Mouse (Mus musculus) embryonic facial prominence, embryonic 11.5 days (tissue): ENCODE results near the gene Magi3. TPM values are rescaled to one million over a fixed set of nuclear protein-coding genes. Genes with fewer than 3 reads are reported as not detected.

ENCODE experiments used
- ATAC-seq: fragments of 200-750 bp; cut with Nextera tagmentation; replicated peaks from 2 replicates; pipeline ENCODE4 v1.8.0; 2017; ENCODE audit warnings: low read depth; ENCODE audit not compliant: insufficient number of reproducible peaks, low FRiP score, low TSS enrichment
- DNase-seq: peaks from one replicate; pipeline ENCODE4 v3.0.0-alpha.2; 2015; ENCODE audit warnings: low spot score
- H3K27ac ChIP-seq: fragments of 300-500 bp; sonication (generic); replicated peaks from 2 replicates; pipeline ENCODE4 v1.5.1; 2014; ENCODE audit warnings: mild to moderate bottlenecking, low read depth, low read length, control low read depth
- H3K27me3 ChIP-seq: fragments of 300-500 bp; sonication (generic); 2 replicates; pipeline ENCODE4 v1.6.1; 2014; ENCODE audit warnings: mild to moderate bottlenecking, low read length, moderate library complexity, mixed read lengths; ENCODE audit not compliant: control insufficient read depth, insufficient read depth
- H3K36me3 ChIP-seq: fragments of 300-500 bp; sonication (generic); replicated peaks from 2 replicates; pipeline ENCODE4 v1.6.1; 2014; ENCODE audit warnings: low read depth, mild to moderate bottlenecking, low read length, moderate library complexity, mixed read lengths; ENCODE audit not compliant: control insufficient read depth, insufficient read depth
- H3K4me1 ChIP-seq: fragments of 300-500 bp; sonication (generic); 2 replicates; pipeline ENCODE4 v1.6.1; 2014; ENCODE audit warnings: low read length, mixed read lengths; ENCODE audit not compliant: control insufficient read depth, insufficient read depth
- H3K4me2 ChIP-seq: fragments of 300-500 bp; sonication (generic); 2 replicates; pipeline ENCODE4 v1.6.1; 2014; ENCODE audit warnings: low read depth, mild to moderate bottlenecking, control low read depth, low read length, moderate library complexity
- H3K4me3 ChIP-seq: fragments of 300-500 bp; sonication (generic); 2 replicates; pipeline ENCODE4 v1.5.1; 2014; ENCODE audit warnings: low read depth, low read length, control low read depth
- H3K9ac ChIP-seq: fragments of 300-500 bp; sonication (generic); replicated peaks from 2 replicates; pipeline ENCODE4 v1.6.1; 2014; ENCODE audit warnings: mild to moderate bottlenecking, control low read depth, low read length
- H3K9me3 ChIP-seq: fragments of 300-500 bp; sonication (generic); replicated peaks from 2 replicates; pipeline ENCODE4 v1.6.1; 2016; ENCODE audit warnings: mild to moderate bottlenecking, low read length, inconsistent platforms, mixed read lengths; ENCODE audit not compliant: control insufficient read depth
- WGBS: fragments of 180-500 bp; shearing (Covaris S2); extraction: QIAGEN DNeasy Blood & Tissue Kit; methylation state at CpG from one replicate; pipeline ENCODE4 v1.1.7; 2014; 5-methylcytosine and 5-hydroxymethylcytosine counted together
- polyA plus RNA-seq: library from polyadenylated mRNA; unstranded; fragments of >200 nt; fragmentation: Nextera tagmentation; extraction: Ambion mirVana; gene quantifications from 2 replicates; pipeline ENCODE4 v1.2.1, GENCODE M21; 2014

Gene Magi3
- polyA plus RNA-seq, 1 experiment from 2014 or later = 4.3 TPM

DNA sequence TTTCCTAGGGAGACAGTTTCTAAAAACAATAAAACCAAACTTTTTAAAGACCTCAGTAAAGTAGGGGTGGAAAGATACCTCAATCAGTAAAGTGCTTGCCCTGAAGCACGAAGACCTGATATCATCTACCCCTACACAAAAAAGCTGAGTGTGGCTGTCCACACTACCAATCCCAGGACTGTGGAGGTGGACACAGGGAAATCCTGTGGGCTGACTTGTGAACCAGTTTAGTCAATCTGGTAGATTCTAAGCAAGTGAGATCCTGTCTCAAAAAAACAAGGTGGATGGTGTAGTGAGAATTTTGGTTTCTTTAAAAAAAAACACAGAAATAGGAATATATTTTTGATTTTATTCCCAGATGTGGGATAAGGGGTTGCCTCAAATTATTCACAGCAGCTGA is 96.3 kb downstream of the Magi3 start:
- no peak overlapping the region for H3K4me3 ChIP-seq
- H3K27me3 ChIP-seq = no peaks in the 10 kb centered on the region
- H3K36me3 ChIP-seq = no peaks in the 10 kb centered on the region
- DNase-seq = no peak
- ATAC-seq = no peak
- no peaks in the 10 kb centered on the region for H3K4me1 ChIP-seq
- H3K27ac ChIP-seq = no peak overlapping the region
- no peaks in the 10 kb centered on the region for H3K9me3 ChIP-seq
- no peak overlapping the region for H3K4me2 ChIP-seq
- WGBS = 91% methylated on average over 1 of the region's 1 CpGs
- H3K9ac ChIP-seq = no peak overlapping the region

DNA sequence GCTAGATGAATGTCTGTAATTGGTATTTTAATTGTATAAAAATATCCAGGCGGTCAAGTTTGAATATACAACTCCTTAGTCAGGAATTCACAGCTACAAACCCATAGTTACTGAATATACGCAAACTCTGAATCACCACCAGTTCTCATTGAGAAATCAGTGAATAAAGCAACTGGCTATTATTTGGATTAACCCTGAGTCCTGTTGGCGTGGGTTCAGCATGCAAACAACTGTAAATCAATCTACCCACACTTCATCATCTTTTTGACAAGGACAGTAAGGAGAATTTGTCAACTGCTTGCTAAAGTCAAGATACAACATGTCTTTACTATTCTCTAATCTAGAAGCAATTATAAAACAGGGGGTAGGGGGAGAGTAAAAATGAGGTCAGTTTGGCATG is 110.7 kb downstream of the Magi3 start:
- Histone ChIP-seq H3K36me3 (no peaks in the 10 kb centered on the region), H3K9ac (no peak overlapping the region), H3K4me2 (no peak overlapping the region), H3K9me3 (no peaks in the 10 kb centered on the region), H3K4me1 (no peaks in the 10 kb centered on the region), H3K27ac (no peak overlapping the region), H3K4me3 (no peak overlapping the region), H3K27me3 (no peaks in the 10 kb centered on the region)
- 73% methylated on average over 3 of the region's 3 CpGs for WGBS
- ATAC-seq = no peak
- DNase-seq = no peak

DNA sequence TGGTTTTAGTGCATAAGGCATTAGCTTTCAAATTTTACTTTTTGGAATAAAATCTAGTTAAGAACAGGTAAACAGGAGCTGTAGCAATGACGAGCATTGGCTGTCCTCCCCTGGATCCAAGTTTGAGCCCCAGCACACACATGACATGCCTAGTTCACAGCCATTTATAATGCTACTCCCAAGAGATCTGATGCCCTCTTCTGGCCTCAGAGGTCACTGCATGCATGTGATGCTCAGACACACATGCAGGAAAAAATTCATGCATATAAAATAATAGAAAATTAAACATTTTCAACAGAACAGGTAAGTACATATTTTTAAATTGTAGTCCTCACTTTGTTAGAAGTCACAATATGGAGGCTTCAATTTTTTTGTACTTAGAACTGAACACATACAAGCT is 115.2 kb downstream of the Magi3 start:
- no peak overlapping the region for H3K9ac ChIP-seq
- no peaks in the 10 kb centered on the region for H3K36me3 ChIP-seq
- WGBS = 42% methylated on average over 1 of the region's 1 CpGs
- DNase-seq (peak; percentile 39), ATAC-seq (no peak)
- H3K4me2 ChIP-seq = no peak overlapping the region
- no peaks in the 10 kb centered on the region for H3K4me1 ChIP-seq
- no peaks in the 10 kb centered on the region for H3K27me3 ChIP-seq
- no peak overlapping the region for H3K27ac ChIP-seq
- no peaks in the 10 kb centered on the region for H3K9me3 ChIP-seq
- H3K4me3 ChIP-seq = no peak overlapping the region

DNA sequence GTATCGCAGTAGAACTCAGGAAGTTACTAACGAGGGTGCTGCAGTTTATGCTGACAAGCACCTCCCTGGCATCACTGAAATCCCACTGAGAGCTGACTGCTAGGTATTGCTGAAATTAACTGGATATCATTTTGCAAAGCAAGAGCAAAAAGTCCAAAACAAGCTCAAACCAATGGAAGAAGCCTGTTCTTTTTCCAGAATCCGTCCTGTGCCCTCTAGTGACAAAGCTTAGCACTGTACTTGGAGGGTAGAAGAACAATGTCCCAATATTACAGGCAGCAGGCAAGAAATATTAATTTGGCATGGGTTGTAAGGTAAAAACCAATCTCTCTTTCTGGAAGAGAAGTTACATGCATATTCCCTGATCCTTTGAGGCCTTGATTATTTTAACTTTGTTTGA is 118.5 kb downstream of the Magi3 start:
- ATAC-seq (no peak), DNase-seq (peak; percentile 3)
- H3K27ac ChIP-seq = no peak overlapping the region
- no peaks in the 10 kb centered on the region for H3K4me1 ChIP-seq
- no peak overlapping the region for H3K4me3 ChIP-seq
- H3K9ac ChIP-seq = no peak overlapping the region
- no peaks in the 10 kb centered on the region for H3K36me3 ChIP-seq
- H3K4me2 ChIP-seq = no peak overlapping the region
- no peaks in the 10 kb centered on the region for H3K9me3 ChIP-seq
- WGBS = 72% methylated on average over 3 of the region's 3 CpGs
- no peaks in the 10 kb centered on the region for H3K27me3 ChIP-seq

DNA sequence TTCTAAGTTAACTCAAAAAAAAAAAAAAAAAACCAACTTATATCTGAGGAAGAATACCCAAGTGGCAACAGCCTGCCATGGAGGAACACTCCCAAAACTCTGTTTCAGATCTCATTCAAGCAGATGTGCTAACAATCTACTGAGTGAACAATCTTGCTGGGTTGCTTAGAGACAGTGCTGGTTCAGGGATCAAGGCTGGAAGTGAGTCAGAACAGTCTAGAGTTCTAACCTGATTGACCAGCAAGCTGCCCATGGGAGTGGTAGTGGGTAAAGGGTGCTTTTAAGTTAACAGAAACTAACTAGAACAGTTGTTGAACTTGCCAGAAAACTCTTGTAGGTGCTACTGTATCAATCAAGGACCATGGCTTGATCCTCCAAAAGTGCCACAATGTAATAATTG is 118.9 kb downstream of the Magi3 start:
- Histone ChIP-seq H3K27me3 (no peaks in the 10 kb centered on the region), H3K9ac (no peak overlapping the region), H3K36me3 (no peaks in the 10 kb centered on the region), H3K27ac (no peak overlapping the region), H3K9me3 (no peaks in the 10 kb centered on the region), H3K4me1 (no peaks in the 10 kb centered on the region), H3K4me2 (no peak overlapping the region), H3K4me3 (no peak overlapping the region)
- ATAC-seq (no peak), DNase-seq (no peak)

DNA sequence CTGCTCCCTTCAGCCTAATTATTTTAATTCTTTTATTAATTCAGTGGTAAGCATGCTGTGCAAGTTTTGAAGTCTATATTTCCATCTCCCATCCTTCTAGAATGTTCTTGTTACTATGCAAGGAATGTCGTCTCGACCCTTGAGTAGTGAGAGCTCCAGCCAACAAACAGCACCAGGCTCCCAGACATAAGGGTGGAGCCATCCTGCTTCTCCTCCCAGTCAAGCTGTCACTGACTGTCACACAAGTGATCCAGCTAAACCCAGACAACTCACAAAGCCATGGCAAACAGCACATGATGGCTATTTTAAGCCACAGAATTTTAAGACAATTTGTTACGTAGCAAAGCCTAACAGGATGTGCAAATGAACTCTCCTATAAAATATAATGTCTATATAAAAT is 124.2 kb downstream of the Magi3 start:
- no peak overlapping the region for H3K4me3 ChIP-seq
- no peaks in the 10 kb centered on the region for H3K9me3 ChIP-seq
- no peak overlapping the region for H3K4me2 ChIP-seq
- WGBS = 73% methylated on average over 3 of the region's 3 CpGs
- H3K36me3 ChIP-seq = no peaks in the 10 kb centered on the region
- no peak overlapping the region for H3K27ac ChIP-seq
- H3K4me1 ChIP-seq = no peaks in the 10 kb centered on the region
- no peak overlapping the region for H3K9ac ChIP-seq
- DNase-seq (no peak), ATAC-seq (no peak)
- no peaks in the 10 kb centered on the region for H3K27me3 ChIP-seq

DNA sequence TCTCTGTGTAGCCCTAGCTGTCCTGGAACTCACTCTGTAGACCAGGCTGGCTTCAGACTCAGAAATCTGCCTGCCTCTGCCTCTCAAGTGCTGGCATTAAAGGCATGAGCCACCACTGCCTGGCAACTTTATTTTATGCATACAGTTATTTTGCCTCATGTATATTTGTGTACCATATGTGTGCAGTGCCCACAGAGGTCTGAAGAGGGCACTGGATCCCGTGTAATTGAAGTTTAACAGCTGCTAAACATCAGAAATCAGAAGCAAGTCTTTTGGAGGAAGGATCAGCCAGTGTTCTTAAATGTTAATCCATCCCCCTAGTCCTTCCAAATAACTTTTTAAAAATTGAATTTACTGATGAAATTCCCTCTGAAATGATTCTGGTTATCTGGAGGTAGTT is 125.5 kb downstream of the Magi3 start:
- Histone ChIP-seq H3K27ac (no peak overlapping the region), H3K9me3 (no peaks in the 10 kb centered on the region), H3K4me1 (no peaks in the 10 kb centered on the region), H3K4me2 (no peak overlapping the region), H3K36me3 (no peaks in the 10 kb centered on the region), H3K27me3 (no peaks in the 10 kb centered on the region), H3K4me3 (no peak overlapping the region), H3K9ac (no peak overlapping the region)
- no peak for ATAC-seq
- no peak for DNase-seq
- 78% methylated on average over 1 of the region's 1 CpGs for WGBS

DNA sequence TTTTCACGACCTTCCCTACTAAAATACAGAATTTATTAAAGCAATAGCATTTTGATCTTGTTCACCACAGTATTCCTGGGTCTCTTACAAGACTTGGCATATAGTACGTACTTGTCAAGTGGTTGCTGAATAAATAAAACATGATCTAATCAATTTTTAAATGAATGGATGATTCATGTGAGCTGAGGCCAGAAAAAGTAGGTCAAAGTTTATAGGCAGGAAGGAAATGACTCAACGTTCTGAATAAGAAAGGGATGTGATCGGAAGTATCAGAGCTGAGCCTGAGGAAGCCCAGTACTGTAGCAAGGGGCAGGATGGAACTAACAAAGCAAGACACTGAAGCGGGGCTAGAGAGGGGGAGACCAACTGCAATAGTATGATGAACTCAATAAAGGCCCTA is 127.4 kb downstream of the Magi3 start:
- H3K4me2 ChIP-seq = no peak overlapping the region
- H3K27ac ChIP-seq = no peak overlapping the region
- H3K4me3 ChIP-seq = no peak overlapping the region
- H3K4me1 ChIP-seq = no peaks in the 10 kb centered on the region
- H3K36me3 ChIP-seq = no peaks in the 10 kb centered on the region
- H3K9ac ChIP-seq = no peak overlapping the region
- no peaks in the 10 kb centered on the region for H3K27me3 ChIP-seq
- no peaks in the 10 kb centered on the region for H3K9me3 ChIP-seq
- ATAC-seq (no peak), DNase-seq (no peak)
- WGBS = 80% methylated on average over 5 of the region's 5 CpGs

DNA sequence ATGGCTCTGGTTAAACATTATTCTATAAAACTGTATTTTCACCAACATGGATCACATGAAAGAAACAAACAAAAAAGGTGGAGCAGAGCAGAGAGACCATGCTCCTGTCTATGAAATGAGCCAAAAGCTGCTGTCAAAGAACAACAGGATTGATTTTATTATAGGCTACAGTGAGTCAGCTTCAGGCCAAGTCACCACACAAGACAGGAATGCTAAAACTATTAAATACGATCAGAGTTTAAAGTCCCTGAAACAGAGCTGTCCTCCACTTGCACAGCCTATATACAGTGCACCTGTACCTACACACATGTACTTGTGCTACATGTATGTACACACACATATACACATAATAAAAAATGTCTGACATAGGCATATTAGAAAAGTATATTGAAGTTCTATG is 138.1 kb downstream of the Magi3 start:
- no peak for ATAC-seq
- 83% methylated on average over 1 of the region's 1 CpGs for WGBS
- no peak for DNase-seq

More for the DNA sequence above, 138.1 kb downstream of the Magi3 start:
- Histone ChIP-seq H3K27me3 (no peaks in the 10 kb centered on the region), H3K9me3 (no peaks in the 10 kb centered on the region), H3K4me3 (no peak overlapping the region), H3K4me1 (no peaks in the 10 kb centered on the region), H3K36me3 (no peaks in the 10 kb centered on the region), H3K27ac (no peak overlapping the region), H3K9ac (no peak overlapping the region), H3K4me2 (no peak overlapping the region)
